Mouse (Mus musculus) thymus, adult 2 months (tissue): ENCODE measurements around the gene Crybg3.

Source experiments
- CTCF ChIP-seq: fragments of 200-500 bp; IDR thresholded peaks from 2 replicates; pipeline ENCODE4 v1.5.1; 2012; ENCODE audit warnings: mild to moderate bottlenecking, control low read depth, low read length, moderate library complexity, borderline replicate concordance; ENCODE audit not compliant: control insufficient read depth, poor library complexity, insufficient read depth; ENCODE audit errors: extremely low read depth
- POLR2A ChIP-seq: fragments of 200-500 bp; IDR thresholded peaks from 2 replicates; pipeline ENCODE4 v1.6.1; 2012; ENCODE audit warnings: mild to moderate bottlenecking, low read length, control low read depth, moderate library complexity; ENCODE audit not compliant: control insufficient read depth, poor library complexity, insufficient read depth; ENCODE audit errors: extremely low read depth

- TF ChIP-seq CTCF = peak; percentile 45; the same call in 1 of the 2 replicates
- TF ChIP-seq POLR2A = peak; percentile 39; the same call in 1 of the 2 replicates
These were observed 129.0 kb downstream of the Crybg3 start, which contains the start of gene Riox2 for GRCm38 (mm10) chr16:59471637-59472278.
